Mouse (Mus musculus) forebrain, embryonic 11.5 days (tissue): ENCODE results near the gene Elf1. TPM values are rescaled to one million over a fixed set of nuclear protein-coding genes. Genes with fewer than 3 reads are reported as not detected.
"Not testable (repeated sequence)": the region's sequence is repeated elsewhere in the genome, so short reads cannot be mapped to it uniquely, and the experiment has no call there.

Source experiments
- ATAC-seq: fragments of 200-750 bp; cut with Nextera tagmentation; replicated peaks from 2 replicates; pipeline ENCODE4 v1.8.0; 2017; ENCODE audit warnings: moderate TSS enrichment; ENCODE audit not compliant: low FRiP score
- DNase-seq: peaks from one replicate; pipeline ENCODE4 v3.0.0-alpha.2; 2017; ENCODE audit warnings: low spot score
- H3K27ac ChIP-seq: fragments of 300-500 bp; sonication (generic); 2 replicates; pipeline ENCODE4 v1.5.1; 2014; ENCODE audit warnings: low read depth, low read length
- H3K27me3 ChIP-seq: fragments of 300-500 bp; sonication (generic); 2 replicates; pipeline ENCODE4 v1.6.1; 2014; ENCODE audit warnings: mild to moderate bottlenecking, low read length, mixed read lengths; ENCODE audit not compliant: control insufficient read depth, insufficient read depth
- H3K36me3 ChIP-seq: fragments of 300-500 bp; sonication (generic); 2 replicates; pipeline ENCODE4 v1.6.1; 2014; ENCODE audit warnings: mild to moderate bottlenecking, low read length, moderate library complexity, mixed read lengths; ENCODE audit not compliant: control insufficient read depth, insufficient read depth
- H3K4me1 ChIP-seq: fragments of 300-500 bp; sonication (generic); replicated peaks from 2 replicates; pipeline ENCODE4 v1.6.1; 2014; ENCODE audit warnings: low read length, mixed read lengths; ENCODE audit not compliant: control insufficient read depth, insufficient read depth
- H3K4me2 ChIP-seq: fragments of 300-500 bp; sonication (generic); 2 replicates; pipeline ENCODE4 v1.6.1; 2014; ENCODE audit warnings: low read depth, mild to moderate bottlenecking, low read length, moderate library complexity, mixed read lengths; ENCODE audit not compliant: severe bottlenecking
- H3K4me3 ChIP-seq: fragments of 300-500 bp; sonication (generic); 2 replicates; pipeline ENCODE4 v1.5.1; 2014; ENCODE audit warnings: low read depth, low read length
- H3K9ac ChIP-seq: fragments of 300-500 bp; sonication (generic); 2 replicates; pipeline ENCODE4 v1.6.1; 2014; ENCODE audit warnings: low read length
- H3K9me3 ChIP-seq: fragments of 300-500 bp; sonication (generic); 2 replicates; pipeline ENCODE4 v1.6.1; 2016; ENCODE audit warnings: low read length, mixed read lengths; ENCODE audit not compliant: control insufficient read depth
- WGBS: fragments of 180-500 bp; shearing (Covaris S2); extraction: QIAGEN DNeasy Blood & Tissue Kit; methylation state at CpG from one replicate; pipeline ENCODE4 v1.1.7; 2014; 5-methylcytosine and 5-hydroxymethylcytosine counted together
- polyA plus RNA-seq: library from polyadenylated mRNA; unstranded; fragments of >200 nt; fragmentation: Nextera tagmentation; extraction: Ambion mirVana; gene quantifications from 2 replicates; pipeline ENCODE4 v1.2.1, GENCODE M21; 2014

Gene Elf1
- polyA plus RNA-seq, 1 experiment from 2014 or later, result 7.6 TPM

GRCm38 (mm10) chr14:79533350-79533749, 52.4 kb downstream of the Elf1 start:
- Histone ChIP-seq H3K27ac (no peak overlapping the region), H3K9me3 (no peaks in the 10 kb centered on the region), H3K9ac (no peak overlapping the region), H3K27me3 (no peaks in the 10 kb centered on the region), H3K36me3 (no peaks in the 10 kb centered on the region), H3K4me1 (no peaks in the 10 kb centered on the region), H3K4me3 (no peak overlapping the region), H3K4me2 (no peak overlapping the region)
- DNase-seq (no peak), ATAC-seq (no peak)
- WGBS, result 87% methylated on average over 1 of the region's 1 CpGs

- H3K27ac ChIP-seq, result no peak overlapping the region
- H3K4me1 ChIP-seq, result no peaks in the 10 kb centered on the region
- no peaks in the 10 kb centered on the region for H3K9me3 ChIP-seq
- H3K27me3 ChIP-seq, result no peaks in the 10 kb centered on the region
- DNase-seq (no peak), ATAC-seq (no peak)
- H3K9ac ChIP-seq, result no peak overlapping the region
- no peak overlapping the region for H3K4me2 ChIP-seq
- WGBS, result 84% methylated on average over 3 of the region's 3 CpGs
- H3K4me3 ChIP-seq, result no peak overlapping the region
- H3K36me3 ChIP-seq, result no peaks in the 10 kb centered on the region
Observed at GRCm38 (mm10) chr14:79534206-79534605, 53.2 kb downstream of the Elf1 start.

- not testable (repeated sequence) for H3K9ac ChIP-seq, H3K27ac ChIP-seq, H3K36me3 ChIP-seq, H3K27me3 ChIP-seq, H3K9me3 ChIP-seq, H3K4me1 ChIP-seq, H3K4me3 ChIP-seq, H3K4me2 ChIP-seq, ATAC-seq, DNase-seq
- 90% methylated on average over 4 of the region's 4 CpGs for WGBS
Observed at GRCm38 (mm10) chr14:79534656-79535055, 53.7 kb downstream of the Elf1 start.

GRCm38 (mm10) chr14:79535318-79535717, 54.3 kb downstream of the Elf1 start:
- H3K4me1 ChIP-seq, result no peaks in the 10 kb centered on the region
- no peaks in the 10 kb centered on the region for H3K36me3 ChIP-seq
- DNase-seq (no peak), ATAC-seq (no peak)
- H3K9me3 ChIP-seq, result no peaks in the 10 kb centered on the region
- H3K27me3 ChIP-seq, result no peaks in the 10 kb centered on the region
- H3K9ac ChIP-seq, result no peak overlapping the region
- no peak overlapping the region for H3K27ac ChIP-seq
- H3K4me2 ChIP-seq, result no peak overlapping the region
- no peak overlapping the region for H3K4me3 ChIP-seq
- WGBS, result 85% methylated on average over 10 of the region's 10 CpGs

- 81% methylated on average over 5 of the region's 5 CpGs for WGBS
- no peak overlapping the region for H3K9ac ChIP-seq
- H3K36me3 ChIP-seq, result no peaks in the 10 kb centered on the region
- ATAC-seq (no peak), DNase-seq (no peak)
- no peaks in the 10 kb centered on the region for H3K4me1 ChIP-seq
- no peak overlapping the region for H3K4me3 ChIP-seq
- H3K27me3 ChIP-seq, result no peaks in the 10 kb centered on the region
- no peak overlapping the region for H3K27ac ChIP-seq
- H3K4me2 ChIP-seq, result no peak overlapping the region
- H3K9me3 ChIP-seq, result no peaks in the 10 kb centered on the region
Observed at GRCm38 (mm10) chr14:79536011-79536410, 55.0 kb downstream of the Elf1 start.

GRCm38 (mm10) chr14:79536837-79537236, 55.8 kb downstream of the Elf1 start:
- WGBS, result 77% methylated on average over 3 of the region's 3 CpGs
- Histone ChIP-seq H3K27me3 (no peaks in the 10 kb centered on the region), H3K9ac (no peak overlapping the region), H3K4me3 (no peak overlapping the region), H3K9me3 (no peaks in the 10 kb centered on the region), H3K4me1 (no peaks in the 10 kb centered on the region), H3K27ac (no peak overlapping the region), H3K36me3 (no peaks in the 10 kb centered on the region), H3K4me2 (no peak overlapping the region)
- DNase-seq (no peak), ATAC-seq (no peak)

- Histone ChIP-seq H3K27me3 (no peaks in the 10 kb centered on the region), H3K36me3 (no peaks in the 10 kb centered on the region), H3K4me1 (no peaks in the 10 kb centered on the region), H3K4me3 (no peak overlapping the region), H3K4me2 (no peak overlapping the region), H3K27ac (no peak overlapping the region), H3K9ac (no peak overlapping the region), H3K9me3 (no peaks in the 10 kb centered on the region)
- DNase-seq (no peak), ATAC-seq (no peak)
- 87% methylated on average over 5 of the region's 5 CpGs for whole genome bisulfite sequencing
Observed at GRCm38 (mm10) chr14:79537463-79537862, 56.5 kb downstream of the Elf1 start.

- H3K4me1 ChIP-seq, result no peaks in the 10 kb centered on the region
- H3K27ac ChIP-seq, result no peak overlapping the region
- DNase-seq (no peak), ATAC-seq (no peak)
- no peaks in the 10 kb centered on the region for H3K36me3 ChIP-seq
- H3K27me3 ChIP-seq, result no peaks in the 10 kb centered on the region
- no peak overlapping the region for H3K4me3 ChIP-seq
- H3K4me2 ChIP-seq, result no peak overlapping the region
- no peak overlapping the region for H3K9ac ChIP-seq
- no peaks in the 10 kb centered on the region for H3K9me3 ChIP-seq
Observed at GRCm38 (mm10) chr14:79537921-79538320, 56.9 kb downstream of the Elf1 start.

GRCm38 (mm10) chr14:79541606-79542005, 60.6 kb downstream of the Elf1 start:
- H3K4me1 ChIP-seq, result no peaks in the 10 kb centered on the region
- no peaks in the 10 kb centered on the region for H3K36me3 ChIP-seq
- no peak overlapping the region for H3K27ac ChIP-seq
- no peak overlapping the region for H3K4me3 ChIP-seq
- no peaks in the 10 kb centered on the region for H3K9me3 ChIP-seq
- H3K9ac ChIP-seq, result no peak overlapping the region
- no peaks in the 10 kb centered on the region for H3K27me3 ChIP-seq
- ATAC-seq (no peak), DNase-seq (no peak)
- H3K4me2 ChIP-seq, result no peak overlapping the region
